Mouse (Mus musculus) liver, postnatal 0 days (tissue): ENCODE measurements around the gene Cdc42ep2. TPM values are rescaled to one million over a fixed set of nuclear protein-coding genes. Genes with fewer than 3 reads are reported as not detected.

ENCODE experiments used
- ATAC-seq: fragments of 200-750 bp; cut with Nextera tagmentation; 2 replicates; pipeline ENCODE4 v1.8.0; 2017; ENCODE audit warnings: mild to moderate bottlenecking, moderate library complexity
- DNase-seq: peaks from one replicate; pipeline ENCODE4 v3.0.0-alpha.2; 2016
- H3K27ac ChIP-seq: fragments of 300-500 bp; sonication (generic); 2 replicates; pipeline ENCODE4 v1.5.1; 2014; ENCODE audit warnings: antibody characterized with exemption, moderate library complexity, mild to moderate bottlenecking, low read depth
- H3K27me3 ChIP-seq: fragments of 300-500 bp; sonication (generic); 2 replicates; pipeline ENCODE4 v1.6.1; 2014; ENCODE audit warnings: low read length, control low read depth, mixed read lengths; ENCODE audit not compliant: insufficient read depth
- H3K36me3 ChIP-seq: fragments of 300-500 bp; sonication (generic); replicated peaks from 2 replicates; pipeline ENCODE4 v1.6.1; 2014; ENCODE audit warnings: mild to moderate bottlenecking, control low read depth, low read length, moderate library complexity, mixed read lengths; ENCODE audit not compliant: insufficient read depth
- H3K4me1 ChIP-seq: fragments of 300-500 bp; sonication (generic); 2 replicates; pipeline ENCODE4 v1.6.1; 2014; ENCODE audit warnings: antibody characterized with exemption, mild to moderate bottlenecking, control low read depth; ENCODE audit not compliant: insufficient read depth
- H3K4me2 ChIP-seq: fragments of 300-500 bp; sonication (generic); 2 replicates; pipeline ENCODE4 v1.6.1; 2014; ENCODE audit warnings: low read depth, mild to moderate bottlenecking, low read length, moderate library complexity, mixed read lengths
- H3K4me3 ChIP-seq: fragments of 300-500 bp; sonication (generic); 2 replicates; pipeline ENCODE4 v1.5.1; 2014; ENCODE audit warnings: low read depth, low read length
- H3K9ac ChIP-seq: fragments of 300-500 bp; sonication (generic); replicated peaks from 2 replicates; pipeline ENCODE4 v1.6.1; 2014; ENCODE audit warnings: mild to moderate bottlenecking, moderate library complexity
- H3K9me3 ChIP-seq: fragments of 300-500 bp; sonication (generic); 2 replicates; pipeline ENCODE4 v1.6.1; 2016; ENCODE audit warnings: mild to moderate bottlenecking, control low read depth, low read length, mixed read lengths
- CTCF ChIP-seq: sonication (generic); IDR thresholded peaks from 2 replicates; pipeline ENCODE4 v1.5.1; 2016; ENCODE audit warnings: antibody characterized with exemption, low read depth
- EP300 ChIP-seq: IDR thresholded peaks from 2 replicates; pipeline ENCODE4 v1.6.1; 2016; ENCODE audit warnings: antibody characterized with exemption, low read depth, mild to moderate bottlenecking
- WGBS: fragments of 180-500 bp; shearing (Covaris S2); extraction: QIAGEN DNeasy Blood & Tissue Kit; methylation state at CpG from one replicate; pipeline ENCODE4 v1.1.7; 2014; ENCODE audit not compliant: insufficient replicate concordance; 5-methylcytosine and 5-hydroxymethylcytosine counted together
- polyA plus RNA-seq: library from polyadenylated mRNA; unstranded; fragments of >200 nt; fragmentation: Nextera tagmentation; extraction: Ambion mirVana; gene quantifications from 2 replicates; pipeline ENCODE4 v1.2.1, GENCODE M21; 2015

The Cdc42ep2 gene
- polyA plus RNA-seq, 1 experiment from 2014 or later: 3.0 TPM

- Histone ChIP-seq H3K36me3 (no peaks in the 10 kb centered on the region), H3K9me3 (no peaks in the 10 kb centered on the region), H3K27me3 (no peaks in the 10 kb centered on the region; the same call in 1 of the 2 replicates), H3K9ac (0 out of 2 replicates have a peak overlapping the region, but pooled peaks have one; percentile 64), H3K4me3 (peak overlapping the region; percentile 9; the same call in 1 of the 2 replicates), H3K4me1 (peaks cover 34% of the 10 kb centered on the region), H3K4me2 (peak overlapping the region; percentile 100), H3K27ac (peak overlapping the region; percentile 85)
- WGBS: 84% methylated on average over 3 of the region's 3 CpGs
- ATAC-seq: no peak
- TF ChIP-seq EP300 (no peak), CTCF (no peak)
- DNase-seq: no peak
These were observed 1.7 kb downstream of the Cdc42ep2 start for GRCm38 (mm10) chr19:5922963-5923362.

DNA sequence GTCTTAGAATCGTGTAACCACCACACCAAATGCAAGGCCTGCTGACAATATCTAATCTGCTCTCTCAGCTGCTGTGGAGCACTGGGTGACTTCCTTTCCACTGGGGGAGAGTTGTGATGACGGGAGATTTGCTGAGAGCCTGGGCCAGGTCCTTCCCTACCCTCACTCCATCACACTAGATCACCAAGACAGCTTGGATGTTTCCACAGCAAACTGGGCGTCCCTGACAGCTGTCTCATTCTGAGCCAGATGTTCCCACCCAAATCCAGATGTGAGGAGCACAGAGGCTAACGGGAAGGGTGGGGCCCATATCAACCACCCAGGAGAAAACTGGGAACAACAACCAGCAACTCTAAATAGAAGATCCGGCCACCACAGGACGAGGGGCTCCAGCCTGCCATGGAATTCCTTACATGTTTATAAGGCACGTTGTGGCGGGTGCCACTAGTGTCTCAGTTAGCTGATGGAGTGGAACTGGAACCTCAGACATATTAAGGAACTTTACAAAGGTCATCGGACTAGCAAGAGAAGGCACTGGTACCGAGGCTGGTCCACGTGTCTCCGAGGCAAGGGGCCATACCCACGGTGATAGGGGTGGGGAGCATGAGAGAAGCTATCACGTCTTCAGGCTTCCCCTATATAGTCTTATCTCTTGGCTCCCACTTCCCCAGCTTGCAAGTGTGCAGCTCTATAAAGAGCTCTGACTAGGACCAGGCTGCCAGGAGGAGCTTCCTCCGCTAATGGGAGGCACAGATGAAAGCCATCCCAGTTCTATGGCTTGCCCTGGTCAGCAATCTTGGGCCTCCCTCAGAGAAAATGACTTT lies 2.3 kb downstream of the Cdc42ep2 start:
- Histone ChIP-seq H3K4me1 (peaks cover 34% of the 10 kb centered on the region), H3K4me2 (peak overlapping the region; percentile 100), H3K9me3 (no peaks in the 10 kb centered on the region), H3K27ac (peak overlapping the region; percentile 85), H3K4me3 (peak overlapping the region; percentile 31), H3K9ac (peak overlapping the region; percentile 64), H3K27me3 (no peaks in the 10 kb centered on the region; the same call in 1 of the 2 replicates), H3K36me3 (0 out of 2 replicates have a peak, but pooled peaks cover under 1% of the 10 kb centered on the region)
- 36% methylated on average over 15 of the region's 15 CpGs for WGBS
- peak; percentile 56 for DNase-seq
- TF ChIP-seq EP300: peak; percentile 49; the same call in 1 of the 2 replicates
- TF ChIP-seq CTCF: no peak
- peak; percentile 82 for ATAC-seq

DNA sequence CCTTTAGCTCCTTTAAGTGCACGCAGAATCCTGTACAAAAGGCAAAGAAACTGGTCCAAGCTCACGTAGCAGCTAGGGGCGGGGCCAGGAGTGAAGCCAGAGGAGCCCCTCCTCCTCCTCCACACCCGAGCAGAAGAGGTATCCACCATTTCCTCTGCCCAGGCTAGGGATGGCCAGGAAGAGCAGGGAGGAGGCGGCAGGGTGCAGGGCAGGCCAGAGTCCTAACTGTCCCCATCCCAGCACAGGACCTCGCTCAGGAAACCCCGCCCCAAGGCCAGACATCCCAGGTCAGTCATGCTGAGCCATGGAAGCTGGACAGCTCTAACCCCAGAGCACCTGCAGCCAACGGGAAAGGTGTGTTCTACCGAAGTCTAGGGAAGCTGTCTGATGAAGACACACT lies 2.9 kb downstream of the Cdc42ep2 start:
- Histone ChIP-seq H3K9me3 (no peaks in the 10 kb centered on the region), H3K4me3 (peak overlapping the region; percentile 31), H3K4me2 (peak overlapping the region; percentile 100), H3K27ac (peak overlapping the region; percentile 85), H3K9ac (peak overlapping the region; percentile 64), H3K36me3 (0 out of 2 replicates have a peak, but pooled peaks cover 4% of the 10 kb centered on the region), H3K27me3 (no peaks in the 10 kb centered on the region; the same call in 1 of the 2 replicates), H3K4me1 (peaks cover 34% of the 10 kb centered on the region)
- WGBS: 26% methylated on average over 9 of the region's 9 CpGs
- TF ChIP-seq EP300 (no peak), CTCF (no peak)
- DNase-seq (peak; percentile 69), ATAC-seq (peak; percentile 16; the same call in 1 of the 2 replicates)

DNA sequence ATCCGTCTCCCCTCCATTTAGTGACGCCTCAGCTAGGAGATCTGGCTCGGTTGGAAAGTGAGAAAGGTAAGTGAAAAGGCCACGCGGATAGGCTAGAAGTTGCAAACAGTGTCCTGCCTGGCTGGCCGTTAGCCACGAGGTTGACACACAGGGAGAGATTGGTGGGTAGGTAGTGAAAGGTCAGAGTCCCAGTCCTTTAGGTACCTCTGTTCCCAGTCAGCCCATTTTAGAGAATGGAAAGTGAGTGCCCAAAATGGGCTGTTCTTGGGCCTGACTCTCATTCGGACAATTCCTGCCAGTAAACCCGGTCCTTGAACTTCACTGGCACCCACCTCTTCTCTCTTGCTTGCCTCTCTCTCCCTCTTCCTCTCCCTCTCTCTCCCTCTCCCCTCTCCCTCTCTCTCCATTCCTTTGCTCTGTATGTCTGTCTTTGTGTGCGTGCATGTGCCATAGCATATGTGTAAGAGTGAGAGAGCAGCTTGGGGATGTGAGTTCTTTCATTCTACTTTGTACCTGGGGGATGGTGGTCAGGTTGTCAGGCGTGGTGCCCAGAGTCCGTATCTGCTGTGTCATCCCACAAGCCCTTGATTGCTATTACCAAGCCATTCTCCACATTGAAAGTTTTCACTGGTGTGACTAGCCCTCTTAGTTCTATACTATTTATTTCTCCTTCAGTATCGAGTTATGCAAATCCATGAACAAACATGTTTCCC lies 11.5 kb downstream of the Cdc42ep2 start, which contains the start of gene Dpf2:
TSS of gene Dpf2 (minus strand) at position 4 of the 713 bp plus-strand sequence.
- ATAC-seq (peak; percentile 58), DNase-seq (peak; percentile 39)
- peak within 1 kb of the TSS; percentile 79 for H3K4me3 ChIP-seq
- H3K9me3 ChIP-seq: no peaks in the 10 kb centered on the region
- peaks cover 27% of the 10 kb centered on the region for H3K4me1 ChIP-seq
- peak within 1 kb of the TSS; percentile 91 for H3K9ac ChIP-seq
- 9% methylated on average over 13 of the region's 13 CpGs for WGBS
- H3K27ac ChIP-seq: peak within 1 kb of the TSS; percentile 83
- 0 out of 2 replicates have a peak, but pooled peaks cover 4% of the 10 kb centered on the region for H3K36me3 ChIP-seq
- H3K27me3 ChIP-seq: no peaks in the 10 kb centered on the region
- H3K4me2 ChIP-seq: peak within 1 kb of the TSS; percentile 92
- TF ChIP-seq CTCF (no peak), EP300 (no peak)

DNA sequence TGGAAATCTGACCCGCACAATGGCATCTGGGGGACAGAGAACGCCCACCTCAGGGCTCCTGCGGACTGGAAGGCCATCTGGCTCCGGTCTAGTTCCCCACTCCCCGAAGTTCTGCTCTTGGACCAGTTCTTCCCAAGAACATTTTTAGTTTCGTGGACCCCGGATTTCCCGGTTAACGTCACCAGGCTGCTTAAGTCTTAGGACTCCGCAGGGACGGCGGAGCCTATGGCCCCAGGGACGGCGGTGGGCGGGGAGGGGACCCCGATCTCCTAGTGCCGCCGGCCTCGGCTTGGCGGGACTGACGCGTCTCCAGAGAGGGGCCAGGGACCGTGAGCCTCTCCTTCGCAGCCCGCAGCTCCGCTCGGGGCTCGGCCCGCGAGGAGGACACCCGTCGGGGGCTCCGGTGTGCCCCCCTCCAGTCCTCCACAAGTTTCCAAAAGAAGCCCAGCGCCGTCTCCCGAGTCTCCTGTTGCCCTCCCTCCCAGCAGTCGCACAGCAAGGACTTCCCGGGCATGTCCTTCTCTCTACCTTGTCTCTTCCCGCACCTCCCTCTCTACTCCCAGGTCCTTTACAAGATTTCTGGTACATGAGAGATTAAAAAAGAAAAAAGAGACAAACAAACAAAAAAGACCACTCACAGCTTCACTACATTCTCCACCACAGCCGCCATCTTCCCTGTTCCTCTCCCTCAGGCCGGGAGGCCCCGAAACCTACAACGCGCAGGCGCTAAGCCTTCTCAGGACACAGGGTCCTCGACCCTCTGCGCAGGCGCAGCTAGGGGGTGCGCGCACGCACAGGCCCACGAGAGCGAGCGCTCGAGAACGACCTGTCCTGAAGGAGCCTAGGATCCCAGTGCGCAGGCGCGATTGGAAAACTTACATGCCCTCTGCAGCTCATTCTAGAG lies 12.3 kb downstream of the Cdc42ep2 start:
- peaks cover 27% of the 10 kb centered on the region for H3K4me1 ChIP-seq
- ATAC-seq (peak; percentile 98), DNase-seq (peak; percentile 99)
- WGBS: 2% methylated on average over 56 of the region's 59 CpGs
- peak overlapping the region; percentile 79 for H3K4me3 ChIP-seq
- no peaks in the 10 kb centered on the region for H3K9me3 ChIP-seq
- H3K9ac ChIP-seq: peak overlapping the region; percentile 91
- H3K27ac ChIP-seq: peak overlapping the region; percentile 83
- TF ChIP-seq EP300 (no peak), CTCF (peak; percentile 48)
- peak overlapping the region; percentile 92 for H3K4me2 ChIP-seq
- H3K27me3 ChIP-seq: no peaks in the 10 kb centered on the region
- 0 out of 2 replicates have a peak, but pooled peaks cover 6% of the 10 kb centered on the region for H3K36me3 ChIP-seq
